Mouse (Mus musculus): ENCODE results near the gene Zbtb4. TPM values are rescaled to one million over a fixed set of nuclear protein-coding genes. Genes with fewer than 3 reads are reported as not detected.

Zbtb4 gene
- polyA plus RNA-seq, 1 experiment from 2014 or later: 4.9 TPM

GRCm38 (mm10) chr11:69776488-69776887 is 10.8 kb downstream of the Zbtb4 start:
- Histone ChIP-seq H3K36me3 (ENCODE audit: control insufficient read depth, insufficient read depth, low read length) (0 out of 2 replicates have a peak, but pooled peaks cover 4% of the 10 kb centered on the region), H3K9me3 (ENCODE audit: control insufficient read depth, low read length) (no peaks in the 10 kb centered on the region), H3K4me1 (replicated peaks; ENCODE audit: control insufficient read depth, insufficient read depth, low read length) (peaks cover 6% of the 10 kb centered on the region), H3K27ac (ENCODE audit: low read length) (no peak overlapping the region), H3K4me2 (ENCODE audit: low read depth, low read length) (no peak overlapping the region), H3K4me3 (ENCODE audit: low read length) (no peak overlapping the region), H3K27me3 (ENCODE audit: control insufficient read depth, insufficient read depth, low read depth, low read length) (no peaks in the 10 kb centered on the region), H3K9ac (ENCODE audit: low read length) (no peak overlapping the region)
- WGBS: 79% methylated on average over 20 of the region's 20 CpGs
- ATAC-seq (ENCODE audit: low read depth): no peak

GRCm38 (mm10) chr11:69777504-69778257 is 12.0 kb downstream of the Zbtb4 start:
- no peak overlapping the region for H3K27ac ChIP-seq (ENCODE audit: low read length)
- no peaks in the 10 kb centered on the region for H3K27me3 ChIP-seq (ENCODE audit: control insufficient read depth, insufficient read depth, low read depth, low read length)
- WGBS: 59% methylated on average over 26 of the region's 26 CpGs
- H3K9ac ChIP-seq (ENCODE audit: low read length): no peak overlapping the region
- no peaks in the 10 kb centered on the region for H3K9me3 ChIP-seq (ENCODE audit: control insufficient read depth, low read length)
- 0 out of 2 replicates have a peak, but pooled peaks have one; percentile 23 for ATAC-seq (ENCODE audit: low read depth)
- H3K4me1 ChIP-seq (replicated peaks; ENCODE audit: control insufficient read depth, insufficient read depth, low read length): peaks cover 6% of the 10 kb centered on the region
- H3K36me3 ChIP-seq (ENCODE audit: control insufficient read depth, insufficient read depth, low read length): 0 out of 2 replicates have a peak, but pooled peaks cover 4% of the 10 kb centered on the region
- no peak overlapping the region for H3K4me3 ChIP-seq (ENCODE audit: low read length)
- H3K4me2 ChIP-seq (ENCODE audit: low read depth, low read length): no peak overlapping the region

- Histone ChIP-seq H3K9me3 (ENCODE audit: control insufficient read depth, low read length) (no peaks in the 10 kb centered on the region), H3K4me3 (ENCODE audit: low read length) (no peak overlapping the region), H3K4me1 (replicated peaks; ENCODE audit: control insufficient read depth, insufficient read depth, low read length) (peaks cover 6% of the 10 kb centered on the region), H3K36me3 (ENCODE audit: control insufficient read depth, insufficient read depth, low read length) (0 out of 2 replicates have a peak, but pooled peaks cover 4% of the 10 kb centered on the region), H3K27me3 (ENCODE audit: control insufficient read depth, insufficient read depth, low read depth, low read length) (no peaks in the 10 kb centered on the region), H3K27ac (ENCODE audit: low read length) (no peak overlapping the region), H3K9ac (ENCODE audit: low read length) (no peak overlapping the region), H3K4me2 (ENCODE audit: low read depth, low read length) (no peak overlapping the region)
- 65% methylated on average over 23 of the region's 23 CpGs for WGBS
- peak; percentile 35 for ATAC-seq (ENCODE audit: low read depth)
Observed at GRCm38 (mm10) chr11:69778258-69778982, 12.7 kb downstream of the Zbtb4 start.

DNA sequence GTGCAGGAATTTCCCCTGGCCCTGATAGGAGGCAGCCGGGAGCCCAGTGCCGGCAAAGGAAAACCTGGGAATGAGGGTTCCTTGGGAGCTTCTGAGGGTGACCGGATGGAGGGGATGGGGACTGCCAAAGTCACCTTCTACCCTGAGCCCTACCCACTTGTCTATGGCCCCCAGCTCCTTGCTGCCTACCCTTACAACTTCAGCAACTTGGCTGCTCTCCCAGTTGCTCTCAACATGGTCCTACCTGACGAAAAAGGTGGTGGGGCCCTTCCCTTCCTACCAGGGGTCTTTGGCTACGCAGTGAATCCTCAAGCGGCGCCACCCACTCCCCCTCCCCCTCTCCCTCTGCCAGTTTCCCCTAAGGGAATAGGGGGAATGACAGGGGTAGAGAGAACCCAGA is 13.3 kb downstream of the Zbtb4 start:
- Histone ChIP-seq H3K9ac (ENCODE audit: low read length) (no peak overlapping the region), H3K36me3 (ENCODE audit: control insufficient read depth, insufficient read depth, low read length) (0 out of 2 replicates have a peak, but pooled peaks cover 4% of the 10 kb centered on the region), H3K4me1 (replicated peaks; ENCODE audit: control insufficient read depth, insufficient read depth, low read length) (peaks cover 6% of the 10 kb centered on the region), H3K9me3 (ENCODE audit: control insufficient read depth, low read length) (no peaks in the 10 kb centered on the region), H3K27ac (ENCODE audit: low read length) (no peak overlapping the region), H3K4me3 (ENCODE audit: low read length) (no peak overlapping the region), H3K4me2 (ENCODE audit: low read depth, low read length) (no peak overlapping the region), H3K27me3 (ENCODE audit: control insufficient read depth, insufficient read depth, low read depth, low read length) (no peaks in the 10 kb centered on the region)
- WGBS: 42% methylated on average over 7 of the region's 7 CpGs
- ATAC-seq (ENCODE audit: low read depth): peak; percentile 57

- 27% methylated on average over 4 of the region's 4 CpGs for WGBS
- Histone ChIP-seq H3K36me3 (ENCODE audit: control insufficient read depth, insufficient read depth, low read length) (no peaks in the 10 kb centered on the region), H3K4me3 (ENCODE audit: low read length) (no peak overlapping the region), H3K4me2 (ENCODE audit: low read depth, low read length) (no peak overlapping the region), H3K9me3 (ENCODE audit: control insufficient read depth, low read length) (no peaks in the 10 kb centered on the region), H3K4me1 (replicated peaks; ENCODE audit: control insufficient read depth, insufficient read depth, low read length) (peaks cover 10% of the 10 kb centered on the region), H3K27ac (ENCODE audit: low read length) (no peak overlapping the region), H3K9ac (ENCODE audit: low read length) (no peak overlapping the region), H3K27me3 (ENCODE audit: control insufficient read depth, insufficient read depth, low read depth, low read length) (no peaks in the 10 kb centered on the region)
- ATAC-seq (ENCODE audit: low read depth): no peak
Observed at GRCm38 (mm10) chr11:69781828-69782227, 16.1 kb downstream of the Zbtb4 start.

GRCm38 (mm10) chr11:69784793-69785272 is 19.1 kb downstream of the Zbtb4 start:
- ATAC-seq (ENCODE audit: low read depth): peak; percentile 77
- H3K9ac ChIP-seq (ENCODE audit: low read length): peak overlapping the region; percentile 44; the same call in 1 of the 2 replicates
- H3K9me3 ChIP-seq (ENCODE audit: control insufficient read depth, low read length): no peaks in the 10 kb centered on the region
- H3K4me3 ChIP-seq (ENCODE audit: low read length): peak overlapping the region; percentile 25
- H3K4me2 ChIP-seq (ENCODE audit: low read depth, low read length): peak overlapping the region; percentile 55
- no peaks in the 10 kb centered on the region for H3K27me3 ChIP-seq (ENCODE audit: control insufficient read depth, insufficient read depth, low read depth, low read length)
- 26% methylated on average over 15 of the region's 15 CpGs for WGBS
- no peaks in the 10 kb centered on the region for H3K36me3 ChIP-seq (ENCODE audit: control insufficient read depth, insufficient read depth, low read length)
- H3K27ac ChIP-seq (ENCODE audit: low read length): 0 out of 2 replicates have a peak overlapping the region, but pooled peaks have one; percentile 2
- peaks cover 4% of the 10 kb centered on the region for H3K4me1 ChIP-seq (replicated peaks; ENCODE audit: control insufficient read depth, insufficient read depth, low read length)

DNA sequence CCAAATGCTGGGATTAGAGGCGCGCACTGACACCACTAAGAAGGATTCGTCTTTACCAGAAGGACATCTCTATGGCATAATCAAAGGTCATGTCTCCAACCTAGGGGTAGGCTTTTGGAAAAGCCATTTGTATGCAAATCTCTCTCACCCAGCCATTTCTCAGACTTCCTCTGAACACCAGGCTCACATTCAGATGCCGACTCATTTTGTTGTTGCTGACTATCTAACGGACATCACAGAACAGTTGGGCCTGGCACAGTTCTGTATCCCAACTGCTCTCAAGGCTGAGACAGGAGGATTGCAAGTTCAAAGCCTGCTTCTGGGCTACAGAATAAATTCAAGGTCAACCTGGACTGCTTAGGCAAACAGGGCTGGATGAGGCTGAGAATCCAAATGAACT is 21.6 kb downstream of the Zbtb4 start:
- no peak for ATAC-seq (ENCODE audit: low read depth)
- 85% methylated on average over 5 of the region's 5 CpGs for WGBS
- H3K9me3 ChIP-seq (ENCODE audit: control insufficient read depth, low read length): no peaks in the 10 kb centered on the region
- H3K27me3 ChIP-seq (ENCODE audit: control insufficient read depth, insufficient read depth, low read depth, low read length): no peaks in the 10 kb centered on the region
- no peak overlapping the region for H3K27ac ChIP-seq (ENCODE audit: low read length)
- no peak overlapping the region for H3K4me3 ChIP-seq (ENCODE audit: low read length)
- no peak overlapping the region for H3K4me2 ChIP-seq (ENCODE audit: low read depth, low read length)
- no peak overlapping the region for H3K9ac ChIP-seq (ENCODE audit: low read length)
- peaks cover 4% of the 10 kb centered on the region for H3K4me1 ChIP-seq (replicated peaks; ENCODE audit: control insufficient read depth, insufficient read depth, low read length)
- H3K36me3 ChIP-seq (ENCODE audit: control insufficient read depth, insufficient read depth, low read length): no peaks in the 10 kb centered on the region

GRCm38 (mm10) chr11:69789431-69789830 is 23.7 kb downstream of the Zbtb4 start:
- peaks cover 4% of the 10 kb centered on the region for H3K4me1 ChIP-seq (replicated peaks; ENCODE audit: control insufficient read depth, insufficient read depth, low read length)
- H3K4me3 ChIP-seq (ENCODE audit: low read length): no peak overlapping the region
- 61% methylated on average over 5 of the region's 5 CpGs for WGBS
- H3K27ac ChIP-seq (ENCODE audit: low read length): no peak overlapping the region
- H3K36me3 ChIP-seq (ENCODE audit: control insufficient read depth, insufficient read depth, low read length): no peaks in the 10 kb centered on the region
- H3K9me3 ChIP-seq (ENCODE audit: control insufficient read depth, low read length): no peaks in the 10 kb centered on the region
- no peak overlapping the region for H3K4me2 ChIP-seq (ENCODE audit: low read depth, low read length)
- H3K9ac ChIP-seq (ENCODE audit: low read length): no peak overlapping the region
- ATAC-seq (ENCODE audit: low read depth): no peak
- H3K27me3 ChIP-seq (ENCODE audit: control insufficient read depth, insufficient read depth, low read depth, low read length): no peaks in the 10 kb centered on the region; the same call in 1 of the 2 replicates

DNA sequence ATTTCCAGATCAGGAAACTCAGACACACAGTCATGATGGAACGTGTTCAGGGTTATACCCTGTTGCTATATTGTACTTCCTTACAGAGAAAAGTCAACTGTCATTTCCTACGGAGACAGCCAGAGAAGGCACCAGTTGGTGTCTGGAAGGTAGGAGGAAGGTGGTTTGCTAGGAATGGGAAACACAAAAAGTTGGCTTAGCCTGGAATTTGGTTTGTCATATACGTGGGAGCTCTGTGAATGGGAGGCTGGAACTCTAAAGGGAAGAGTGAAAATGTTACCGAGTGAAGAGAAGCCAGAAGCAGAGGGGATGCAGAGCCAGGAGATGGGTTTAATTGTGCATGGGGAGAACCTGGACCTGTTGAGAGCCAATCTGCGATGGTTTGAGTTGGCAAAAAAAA is 25.7 kb downstream of the Zbtb4 start:
- no peaks in the 10 kb centered on the region; the same call in 1 of the 2 replicates for H3K27me3 ChIP-seq (ENCODE audit: control insufficient read depth, insufficient read depth, low read depth, low read length)
- no peak overlapping the region for H3K9ac ChIP-seq (ENCODE audit: low read length)
- ATAC-seq (ENCODE audit: low read depth): no peak
- H3K9me3 ChIP-seq (ENCODE audit: control insufficient read depth, low read length): no peaks in the 10 kb centered on the region
- no peak overlapping the region for H3K27ac ChIP-seq (ENCODE audit: low read length)
- WGBS: 62% methylated on average over 5 of the region's 5 CpGs
- H3K4me3 ChIP-seq (ENCODE audit: low read length): no peak overlapping the region
- H3K4me2 ChIP-seq (ENCODE audit: low read depth, low read length): no peak overlapping the region
- H3K4me1 ChIP-seq (replicated peaks; ENCODE audit: control insufficient read depth, insufficient read depth, low read length): 0 out of 2 replicates have a peak, but pooled peaks cover 2% of the 10 kb centered on the region
- no peaks in the 10 kb centered on the region for H3K36me3 ChIP-seq (ENCODE audit: control insufficient read depth, insufficient read depth, low read length)

Data from lung, embryonic 16.5 days (tissue).